Mouse (Mus musculus) limb, embryonic 11.5 days (tissue): Measurements from ENCODE around the gene Slc43a2. TPM values are rescaled to one million over a fixed set of nuclear protein-coding genes. Genes with fewer than 3 reads are reported as not detected.

Experiments used
- ATAC-seq: fragments of 200-750 bp; cut with Nextera tagmentation; 2 replicates; pipeline ENCODE4 v1.8.0; 2017; ENCODE audit warnings: low read depth; ENCODE audit not compliant: insufficient number of reproducible peaks, low FRiP score, low TSS enrichment
- DNase-seq: peaks from one replicate; pipeline ENCODE4 v3.0.0-alpha.2; 2015; ENCODE audit warnings: low spot score
- H3K27ac ChIP-seq: fragments of 300-500 bp; sonication (generic); replicated peaks from 2 replicates; pipeline ENCODE4 v1.5.1; 2014; ENCODE audit warnings: low read depth, mild to moderate bottlenecking, low read length
- H3K27me3 ChIP-seq: fragments of 300-500 bp; sonication (generic); 2 replicates; pipeline ENCODE4 v1.6.1; 2014; ENCODE audit warnings: mild to moderate bottlenecking, low read length, mixed read lengths; ENCODE audit not compliant: control insufficient read depth, insufficient read depth
- H3K36me3 ChIP-seq: fragments of 300-500 bp; sonication (generic); 2 replicates; pipeline ENCODE4 v1.6.1; 2014; ENCODE audit warnings: mild to moderate bottlenecking, low read length, moderate library complexity, mixed read lengths; ENCODE audit not compliant: control insufficient read depth, insufficient read depth
- H3K4me1 ChIP-seq: fragments of 300-500 bp; sonication (generic); 2 replicates; pipeline ENCODE4 v1.6.1; 2014; ENCODE audit warnings: low read length, mixed read lengths; ENCODE audit not compliant: control insufficient read depth, insufficient read depth
- H3K4me2 ChIP-seq: fragments of 300-500 bp; sonication (generic); 2 replicates; pipeline ENCODE4 v1.6.1; 2014; ENCODE audit warnings: low read depth, mild to moderate bottlenecking, moderate library complexity; ENCODE audit not compliant: severe bottlenecking
- H3K4me3 ChIP-seq: fragments of 300-500 bp; sonication (generic); 2 replicates; pipeline ENCODE4 v1.5.1; 2014; ENCODE audit warnings: low read depth, low read length
- H3K9ac ChIP-seq: fragments of 300-500 bp; sonication (generic); 2 replicates; pipeline ENCODE4 v1.6.1; 2014; ENCODE audit warnings: mild to moderate bottlenecking, low read length
- H3K9me3 ChIP-seq: fragments of 300-500 bp; sonication (generic); 2 replicates; pipeline ENCODE4 v1.6.1; 2016; ENCODE audit warnings: low read length; ENCODE audit not compliant: control insufficient read depth
- WGBS: fragments of 180-500 bp; shearing (Covaris S2); extraction: QIAGEN DNeasy Blood & Tissue Kit; methylation state at CpG from one replicate; pipeline ENCODE4 v1.1.7; 2014; 5-methylcytosine and 5-hydroxymethylcytosine counted together
- polyA plus RNA-seq: library from polyadenylated mRNA; unstranded; fragments of >200 nt; fragmentation: Nextera tagmentation; extraction: Ambion mirVana; gene quantifications from 2 replicates; pipeline ENCODE4 v1.2.1, GENCODE M21; 2014

Slc43a2 gene
- polyA plus RNA-seq, 1 experiment from 2014 or later = 4.2 TPM

DNA sequence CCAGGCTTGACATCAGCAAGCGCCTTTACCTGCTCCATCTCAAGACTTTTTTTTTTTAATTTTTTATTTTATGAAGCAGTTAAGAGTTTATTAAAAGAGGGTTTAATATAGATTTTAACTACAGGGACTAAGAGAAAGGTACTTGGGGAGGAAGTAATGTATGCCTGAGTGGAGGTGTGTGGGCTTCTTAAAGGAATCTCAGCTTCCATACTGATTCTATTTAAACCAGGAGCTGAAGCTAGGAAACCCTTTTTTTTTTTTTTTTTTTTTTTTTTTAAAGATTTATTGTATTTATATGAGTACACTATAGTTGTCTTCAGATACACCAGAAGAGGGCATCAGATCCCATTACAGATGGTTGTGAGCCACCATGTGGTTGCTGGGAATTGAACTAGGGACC, 83.3 kb downstream of the Slc43a2 start:
- H3K4me1 ChIP-seq = no peaks in the 10 kb centered on the region
- ATAC-seq (no peak), DNase-seq (no peak)
- WGBS = 97% methylated on average over 1 of the region's 1 CpGs
- H3K27ac ChIP-seq = no peak overlapping the region
- H3K27me3 ChIP-seq = no peaks in the 10 kb centered on the region
- no peaks in the 10 kb centered on the region for H3K9me3 ChIP-seq
- H3K36me3 ChIP-seq = peaks cover 10% of the 10 kb centered on the region; the same call in 1 of the 2 replicates
- H3K4me2 ChIP-seq = no peak overlapping the region
- H3K9ac ChIP-seq = no peak overlapping the region
- H3K4me3 ChIP-seq = no peak overlapping the region

DNA sequence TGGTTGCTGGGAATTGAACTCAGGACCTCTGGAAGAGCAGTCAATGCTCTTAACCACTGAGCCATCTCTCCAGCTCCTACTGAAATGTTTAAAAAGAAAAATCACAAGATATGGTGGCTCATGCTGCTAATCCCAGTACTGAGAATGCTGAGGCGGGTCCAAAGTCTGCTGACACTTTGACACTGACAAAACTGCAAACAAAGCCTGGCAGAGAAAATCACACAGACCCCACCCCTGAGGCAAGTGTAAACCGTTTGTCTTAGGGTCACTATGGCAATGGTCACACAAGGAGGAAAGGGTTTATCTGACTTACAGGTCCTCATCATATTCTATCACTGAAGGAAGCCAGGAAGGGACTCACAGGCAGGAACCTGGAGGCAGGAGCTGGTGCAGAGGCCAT, 84.1 kb downstream of the Slc43a2 start:
- Histone ChIP-seq H3K9ac (no peak overlapping the region), H3K4me3 (no peak overlapping the region), H3K27ac (no peak overlapping the region), H3K9me3 (no peaks in the 10 kb centered on the region), H3K27me3 (no peaks in the 10 kb centered on the region), H3K4me1 (no peaks in the 10 kb centered on the region), H3K4me2 (no peak overlapping the region), H3K36me3 (peaks cover 10% of the 10 kb centered on the region; the same call in 1 of the 2 replicates)
- 89% methylated on average over 2 of the region's 2 CpGs for WGBS
- ATAC-seq = no peak
- DNase-seq = no peak

DNA sequence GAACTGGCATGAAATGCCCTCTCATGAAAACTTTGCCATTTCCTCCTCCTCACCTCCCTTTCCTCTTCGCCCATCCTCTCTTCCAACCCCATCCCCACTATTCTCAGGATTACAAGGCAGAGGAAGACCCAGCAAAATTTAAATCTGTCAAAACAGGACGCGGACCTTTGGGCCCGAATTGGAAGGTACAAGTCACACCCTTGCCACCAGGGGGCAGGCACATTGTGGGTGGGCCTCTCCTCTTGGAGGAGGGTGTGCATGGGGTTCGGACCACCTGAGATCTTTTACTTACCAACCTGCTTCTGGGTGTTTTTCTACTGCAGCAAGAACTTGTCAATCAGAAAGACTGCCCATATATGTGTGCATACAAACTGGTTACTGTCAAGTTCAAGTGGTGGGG, 87.6 kb downstream of the Slc43a2 start:
- Histone ChIP-seq H3K27me3 (no peaks in the 10 kb centered on the region), H3K4me2 (no peak overlapping the region), H3K4me1 (no peaks in the 10 kb centered on the region), H3K27ac (no peak overlapping the region), H3K9me3 (no peaks in the 10 kb centered on the region), H3K9ac (no peak overlapping the region), H3K36me3 (peaks cover 2% of the 10 kb centered on the region; the same call in 1 of the 2 replicates), H3K4me3 (no peak overlapping the region)
- WGBS = 89% methylated on average over 5 of the region's 5 CpGs
- DNase-seq = no peak
- no peak for ATAC-seq

DNA sequence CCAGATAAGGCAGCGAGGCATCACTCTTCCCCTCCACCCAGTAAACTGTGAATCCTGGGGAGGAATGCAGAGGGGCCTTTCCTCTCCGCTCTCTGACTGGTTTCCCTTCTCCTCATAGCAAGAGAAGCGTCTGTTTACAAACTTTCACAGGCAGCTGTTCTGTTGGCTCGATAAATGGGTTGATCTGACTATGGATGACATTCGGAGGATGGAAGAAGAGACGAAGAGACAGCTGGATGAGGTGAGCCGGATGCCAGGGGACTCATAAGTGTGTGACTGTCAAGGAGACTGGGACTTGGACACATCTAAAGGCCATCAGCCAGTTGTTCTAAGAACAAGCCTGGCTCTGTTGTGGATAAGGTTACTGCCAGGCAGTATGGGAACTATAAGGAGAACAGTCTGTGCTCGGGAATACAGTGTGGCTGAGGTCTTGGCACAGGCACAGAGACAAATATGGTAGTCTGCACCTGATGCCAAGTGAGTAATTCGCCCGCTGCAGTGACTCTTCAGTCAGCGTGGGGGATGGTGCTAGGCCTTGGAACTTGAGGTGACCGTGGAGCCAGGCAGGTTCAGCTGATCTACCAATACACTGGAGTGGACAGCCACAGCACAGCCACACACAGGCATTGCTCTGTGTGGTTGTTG, 88.8 kb downstream of the Slc43a2 start:
- H3K27ac ChIP-seq = no peak overlapping the region
- H3K4me2 ChIP-seq = no peak overlapping the region
- H3K27me3 ChIP-seq = no peaks in the 10 kb centered on the region
- H3K4me3 ChIP-seq = no peak overlapping the region
- no peak overlapping the region for H3K9ac ChIP-seq
- no peaks in the 10 kb centered on the region for H3K9me3 ChIP-seq
- no peak for ATAC-seq
- no peak for DNase-seq
- H3K4me1 ChIP-seq = no peaks in the 10 kb centered on the region
- WGBS = 89% methylated on average over 12 of the region's 12 CpGs
- H3K36me3 ChIP-seq = peaks cover 2% of the 10 kb centered on the region; the same call in 1 of the 2 replicates

DNA sequence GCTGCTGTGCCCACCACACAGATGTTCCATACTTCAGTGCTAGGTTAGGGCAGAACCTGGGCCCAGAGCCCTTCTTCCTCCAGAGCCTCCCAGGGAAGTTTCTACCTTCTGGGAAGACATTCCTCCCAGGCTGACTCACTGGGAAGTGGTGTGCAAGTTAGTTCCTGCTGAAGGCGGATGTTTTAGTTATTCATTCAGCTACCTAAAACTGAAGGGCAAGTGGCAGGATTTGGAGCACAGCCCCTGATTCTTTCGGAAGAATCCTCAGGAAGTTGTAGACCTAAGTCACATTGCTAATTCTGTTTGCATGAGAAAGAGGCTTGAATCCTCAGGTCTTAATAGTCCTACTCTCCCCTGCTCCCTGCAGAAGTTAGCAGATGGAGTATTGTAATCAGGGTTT, 89.9 kb downstream of the Slc43a2 start:
- no peak overlapping the region for H3K9ac ChIP-seq
- no peak overlapping the region for H3K27ac ChIP-seq
- 96% methylated on average over 2 of the region's 2 CpGs for WGBS
- H3K4me1 ChIP-seq = no peaks in the 10 kb centered on the region
- H3K9me3 ChIP-seq = no peaks in the 10 kb centered on the region
- DNase-seq = no peak
- no peak overlapping the region for H3K4me2 ChIP-seq
- H3K4me3 ChIP-seq = no peak overlapping the region
- H3K36me3 ChIP-seq = peaks cover 2% of the 10 kb centered on the region
- no peak for ATAC-seq
- no peaks in the 10 kb centered on the region for H3K27me3 ChIP-seq

DNA sequence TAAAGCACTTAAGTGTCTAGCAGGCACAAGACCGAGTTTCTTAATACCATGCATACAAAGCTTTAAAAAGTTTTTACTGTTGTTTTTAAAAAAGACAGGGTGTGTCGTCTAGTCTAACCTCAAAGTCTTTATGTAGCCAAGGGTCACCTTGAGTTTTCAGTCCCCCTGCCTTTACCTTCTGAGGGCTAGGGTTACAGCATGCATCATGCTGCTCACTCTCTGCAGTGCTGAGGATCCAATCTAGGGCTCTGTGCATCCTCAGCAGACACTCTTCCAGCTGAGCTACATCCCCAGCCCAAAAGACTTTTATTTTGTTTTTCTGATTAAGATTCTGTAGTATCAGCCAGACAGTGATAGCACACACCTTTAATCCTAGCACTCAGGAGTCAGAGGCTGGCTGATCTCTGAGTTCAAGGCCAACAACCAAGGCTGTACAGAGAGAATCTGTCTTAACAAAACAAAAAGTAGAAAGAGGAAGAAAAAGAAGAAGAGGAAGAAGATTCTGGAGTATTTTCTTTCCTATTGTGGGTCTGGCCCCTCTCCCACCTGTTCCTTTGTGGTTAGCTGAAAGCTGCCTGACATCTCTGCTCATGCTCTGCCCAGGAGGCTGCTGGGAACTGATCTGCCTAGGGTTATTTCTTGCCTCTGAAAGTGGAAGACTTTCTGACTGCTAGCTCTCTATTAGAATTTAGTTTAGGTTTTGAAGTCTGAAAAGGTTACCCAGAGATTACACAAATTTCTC, 91.3 kb downstream of the Slc43a2 start:
- Histone ChIP-seq H3K9me3 (no peaks in the 10 kb centered on the region), H3K27me3 (no peaks in the 10 kb centered on the region), H3K4me2 (no peak overlapping the region), H3K27ac (no peak overlapping the region), H3K9ac (no peak overlapping the region), H3K4me3 (no peak overlapping the region), H3K36me3 (peaks cover 6% of the 10 kb centered on the region), H3K4me1 (no peaks in the 10 kb centered on the region)
- no peak for ATAC-seq
- no peak for DNase-seq
- 89% methylated on average over 2 of the region's 2 CpGs for WGBS

DNA sequence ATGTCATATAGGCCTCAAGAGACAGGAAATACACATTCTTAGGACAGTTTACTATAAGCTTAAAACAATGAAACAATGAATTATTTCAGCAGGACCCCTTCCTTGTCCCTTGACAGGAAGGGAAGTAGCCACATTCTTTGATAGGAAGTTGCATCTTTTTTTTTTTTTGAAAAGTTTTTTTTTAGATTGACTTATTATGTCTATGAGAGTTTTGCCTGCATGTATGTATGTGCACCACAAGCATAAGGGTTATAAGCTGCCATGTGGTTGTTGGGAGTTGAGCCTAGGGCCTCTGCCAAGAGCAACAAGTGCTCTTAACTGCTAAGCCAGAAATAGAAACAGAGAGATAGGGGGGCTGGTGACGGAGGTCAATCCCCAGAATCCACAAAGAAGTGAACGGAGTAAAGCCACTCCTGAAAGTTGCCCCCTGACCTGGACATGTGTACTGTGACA, 92.6 kb downstream of the Slc43a2 start:
- DNase-seq (no peak), ATAC-seq (no peak)
- Histone ChIP-seq H3K4me3 (no peak overlapping the region), H3K27me3 (no peaks in the 10 kb centered on the region), H3K4me1 (no peaks in the 10 kb centered on the region), H3K9me3 (no peaks in the 10 kb centered on the region), H3K36me3 (peaks cover 6% of the 10 kb centered on the region), H3K4me2 (no peak overlapping the region), H3K9ac (no peak overlapping the region), H3K27ac (no peak overlapping the region)
- 86% methylated on average over 2 of the region's 2 CpGs for WGBS

DNA sequence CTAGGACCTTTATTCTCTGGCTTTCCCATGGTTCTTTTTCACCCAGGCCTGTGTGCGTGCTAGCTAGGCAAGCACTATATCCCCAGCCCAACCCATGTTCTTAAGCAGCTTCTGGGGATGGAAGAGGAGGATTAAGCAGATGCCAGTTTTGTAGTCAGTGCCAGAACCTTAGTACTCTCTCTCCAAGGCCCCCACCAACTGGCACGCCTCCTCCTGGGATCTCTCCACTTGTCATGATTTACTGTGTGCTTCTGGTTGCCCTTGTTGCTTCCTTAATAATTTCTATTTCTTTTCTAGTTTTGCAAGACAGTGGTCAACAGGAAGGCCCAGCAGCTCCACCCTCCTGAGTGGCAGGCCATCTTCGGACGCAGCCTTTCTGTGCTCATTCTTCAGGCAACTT, 94.3 kb downstream of the Slc43a2 start:
- H3K9me3 ChIP-seq = no peaks in the 10 kb centered on the region
- DNase-seq (no peak), ATAC-seq (no peak)
- no peak overlapping the region for H3K4me3 ChIP-seq
- no peaks in the 10 kb centered on the region for H3K4me1 ChIP-seq
- peaks cover 6% of the 10 kb centered on the region for H3K36me3 ChIP-seq
- H3K9ac ChIP-seq = no peak overlapping the region
- no peak overlapping the region for H3K4me2 ChIP-seq
- H3K27ac ChIP-seq = no peak overlapping the region
- no peaks in the 10 kb centered on the region for H3K27me3 ChIP-seq
- 94% methylated on average over 4 of the region's 4 CpGs for WGBS
